Mouse (Mus musculus) hindbrain, embryonic 14.5 days (tissue): ENCODE data around the gene Gm20431. TPM values are rescaled to one million over a fixed set of nuclear protein-coding genes. Genes with fewer than 3 reads are reported as not detected.

Experiments
- ATAC-seq: fragments of 200-750 bp; cut with Nextera tagmentation; 2 replicates; pipeline ENCODE4 v1.8.0; 2017; ENCODE audit warnings: moderate number of reproducible peaks, mild to moderate bottlenecking, moderate TSS enrichment, moderate library complexity; ENCODE audit not compliant: low FRiP score
- DNase-seq: peaks from one replicate; pipeline ENCODE4 v3.0.0-alpha.2; 2015; ENCODE audit warnings: low spot score
- H3K27ac ChIP-seq: fragments of 300-500 bp; sonication (generic); 2 replicates; pipeline ENCODE4 v1.5.1; 2014; ENCODE audit warnings: mild to moderate bottlenecking, moderate library complexity
- H3K27me3 ChIP-seq: fragments of 300-500 bp; sonication (generic); 2 replicates; pipeline ENCODE4 v1.6.1; 2014; ENCODE audit warnings: mild to moderate bottlenecking, low read length, mixed read lengths; ENCODE audit not compliant: control insufficient read depth, insufficient read depth
- H3K36me3 ChIP-seq: fragments of 300-500 bp; sonication (generic); replicated peaks from 2 replicates; pipeline ENCODE4 v1.6.1; 2014; ENCODE audit not compliant: control insufficient read depth, insufficient read depth
- H3K4me1 ChIP-seq: fragments of 300-500 bp; sonication (generic); replicated peaks from 2 replicates; pipeline ENCODE4 v1.6.1; 2014; ENCODE audit warnings: antibody characterized with exemption, low read length, mixed read lengths; ENCODE audit not compliant: control insufficient read depth, insufficient read depth
- H3K4me2 ChIP-seq: fragments of 300-500 bp; sonication (generic); replicated peaks from 2 replicates; pipeline ENCODE4 v1.6.1; 2014; ENCODE audit warnings: mild to moderate bottlenecking, moderate library complexity
- H3K4me3 ChIP-seq: fragments of 300-500 bp; sonication (generic); replicated peaks from 2 replicates; pipeline ENCODE4 v1.5.1; 2014; ENCODE audit warnings: mild to moderate bottlenecking, low read length
- H3K9ac ChIP-seq: fragments of 300-500 bp; sonication (generic); 2 replicates; pipeline ENCODE4 v1.6.1; 2014
- H3K9me3 ChIP-seq: fragments of 300-500 bp; sonication (generic); 2 replicates; pipeline ENCODE4 v1.6.1; 2016; ENCODE audit warnings: low read length; ENCODE audit not compliant: control insufficient read depth
- WGBS: fragments of 180-500 bp; shearing (Covaris S2); extraction: QIAGEN DNeasy Blood & Tissue Kit; methylation state at CpG from one replicate; pipeline ENCODE4 v1.1.7; 2014; 5-methylcytosine and 5-hydroxymethylcytosine counted together
- polyA plus RNA-seq: library from polyadenylated mRNA; unstranded; fragments of >200 nt; fragmentation: Nextera tagmentation; extraction: Ambion mirVana; gene quantifications from 2 replicates; pipeline ENCODE4 v1.2.1, GENCODE M21; 2014

Gene Gm20431
- polyA plus RNA-seq, 1 experiment from 2014 or later = 19.8 TPM

DNA sequence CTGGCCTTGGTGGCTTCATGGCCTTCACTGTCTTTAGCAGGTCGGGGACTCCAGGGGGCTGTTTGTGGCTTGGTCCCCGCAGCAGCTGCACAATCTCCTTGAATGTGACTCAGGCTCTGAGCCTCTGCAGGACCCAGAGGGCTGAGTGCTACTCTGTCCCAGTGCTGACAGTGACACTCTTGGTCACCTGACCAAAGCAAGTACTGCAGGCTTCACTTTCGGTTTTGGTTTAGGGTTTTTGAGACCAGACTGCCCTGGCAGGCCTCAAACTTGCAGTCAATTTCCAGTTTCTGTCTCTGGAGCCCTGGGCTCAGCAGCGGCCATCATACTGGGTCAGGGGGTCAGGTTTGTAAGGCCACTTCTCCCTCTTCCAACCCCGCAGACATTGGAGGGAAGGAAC, 36.6 kb upstream of the Gm20431 start:
- WGBS = 68% methylated on average over 5 of the region's 5 CpGs
- Histone ChIP-seq H3K27me3 (no peaks in the 10 kb centered on the region), H3K4me2 (no peak overlapping the region), H3K4me1 (no peaks in the 10 kb centered on the region), H3K27ac (no peak overlapping the region), H3K36me3 (no peaks in the 10 kb centered on the region), H3K4me3 (no peak overlapping the region), H3K9ac (no peak overlapping the region), H3K9me3 (no peaks in the 10 kb centered on the region)
- ATAC-seq (no peak), DNase-seq (no peak)

DNA sequence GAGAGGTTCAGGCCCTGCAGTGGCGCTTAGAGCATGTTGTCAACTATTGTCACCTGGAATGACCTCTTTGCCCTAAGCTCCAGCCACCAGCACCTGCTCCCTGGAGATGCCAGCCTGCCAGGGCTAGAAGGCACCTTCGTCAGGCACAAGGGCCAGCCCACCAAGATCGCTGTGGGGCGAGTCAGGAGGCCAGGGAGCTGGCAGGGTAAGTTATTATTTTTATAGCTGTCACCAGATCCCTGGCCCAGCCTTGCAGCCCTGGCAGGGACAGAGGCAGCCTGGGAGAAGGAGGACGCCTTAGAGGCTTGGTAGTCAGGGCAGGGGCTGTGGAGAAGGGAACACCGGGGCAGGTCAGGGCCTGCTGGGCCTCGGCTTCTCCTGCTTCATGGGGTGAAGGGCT, 34.8 kb upstream of the Gm20431 start:
- H3K4me1 ChIP-seq = no peaks in the 10 kb centered on the region
- no peak overlapping the region for H3K4me2 ChIP-seq
- H3K36me3 ChIP-seq = no peaks in the 10 kb centered on the region
- ATAC-seq (no peak), DNase-seq (no peak)
- WGBS = 88% methylated on average over 7 of the region's 7 CpGs
- no peak overlapping the region for H3K27ac ChIP-seq
- no peak overlapping the region for H3K4me3 ChIP-seq
- H3K27me3 ChIP-seq = peaks cover 11% of the 10 kb centered on the region
- no peak overlapping the region for H3K9ac ChIP-seq
- H3K9me3 ChIP-seq = no peaks in the 10 kb centered on the region

DNA sequence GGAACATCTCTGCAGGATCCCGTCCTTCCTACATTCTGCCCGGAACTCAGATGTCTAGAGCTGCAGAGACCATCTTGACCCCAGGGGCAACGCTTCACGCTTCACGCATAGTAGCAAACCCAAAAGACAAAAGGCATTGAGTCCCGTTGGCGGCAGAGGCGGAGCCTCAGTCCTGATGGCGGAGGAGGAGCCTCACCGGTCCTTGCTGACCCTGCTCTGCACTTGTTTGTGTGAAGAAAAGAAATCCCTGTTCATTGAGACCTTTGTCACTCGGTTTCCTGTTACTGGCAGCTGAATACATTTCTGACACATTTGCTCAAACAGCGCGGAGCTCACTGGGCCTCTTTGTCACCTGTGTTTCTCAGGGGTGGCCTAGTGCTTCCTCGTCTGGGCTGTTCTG, 34.2 kb upstream of the Gm20431 start:
- Histone ChIP-seq H3K27me3 (peaks cover 18% of the 10 kb centered on the region), H3K27ac (no peak overlapping the region), H3K9ac (no peak overlapping the region), H3K4me1 (no peaks in the 10 kb centered on the region), H3K4me2 (no peak overlapping the region), H3K36me3 (no peaks in the 10 kb centered on the region), H3K9me3 (no peaks in the 10 kb centered on the region), H3K4me3 (no peak overlapping the region)
- ATAC-seq (no peak), DNase-seq (no peak)
- WGBS = 59% methylated on average over 14 of the region's 14 CpGs

- peaks cover 23% of the 10 kb centered on the region for H3K27me3 ChIP-seq
- H3K36me3 ChIP-seq = no peaks in the 10 kb centered on the region
- no peak overlapping the region for H3K4me2 ChIP-seq
- H3K9ac ChIP-seq = no peak overlapping the region
- no peak overlapping the region for H3K27ac ChIP-seq
- no peaks in the 10 kb centered on the region for H3K4me1 ChIP-seq
- H3K9me3 ChIP-seq = no peaks in the 10 kb centered on the region
- ATAC-seq (no peak), DNase-seq (no peak)
- H3K4me3 ChIP-seq = no peak overlapping the region
- 95% methylated on average over 7 of the region's 7 CpGs for WGBS
Measured at GRCm38 (mm10) chr2:167694963-167695362, 33.7 kb upstream of the Gm20431 start.

DNA sequence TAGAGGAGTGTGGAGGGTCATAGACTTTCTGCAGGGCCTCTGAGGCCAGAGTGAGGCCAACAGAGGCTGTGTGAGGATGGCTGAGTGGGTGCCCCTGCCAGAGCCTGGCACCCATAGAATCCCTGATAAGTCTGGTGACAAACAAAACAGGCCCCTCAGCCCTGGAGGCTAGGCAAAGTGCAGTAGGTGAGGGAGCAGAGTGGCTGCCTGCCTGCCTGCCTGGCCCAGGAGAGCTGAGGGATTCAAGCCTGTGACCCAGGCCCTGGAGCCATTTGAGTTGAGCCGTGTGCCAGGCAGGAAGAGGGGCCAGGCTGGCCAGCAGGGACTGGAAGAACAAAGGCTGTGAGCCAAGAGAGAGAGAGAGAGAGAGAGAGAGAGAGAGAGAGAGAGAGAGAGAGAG, 32.9 kb upstream of the Gm20431 start:
- Histone ChIP-seq H3K4me3 (no peak overlapping the region), H3K4me2 (no peak overlapping the region), H3K27ac (no peak overlapping the region), H3K36me3 (no peaks in the 10 kb centered on the region), H3K9ac (no peak overlapping the region), H3K4me1 (no peaks in the 10 kb centered on the region; the same call in 1 of the 2 replicates), H3K27me3 (peaks cover 30% of the 10 kb centered on the region), H3K9me3 (no peaks in the 10 kb centered on the region)
- no peak for DNase-seq
- ATAC-seq = no peak
- 90% methylated on average over 1 of the region's 1 CpGs for whole genome bisulfite sequencing

DNA sequence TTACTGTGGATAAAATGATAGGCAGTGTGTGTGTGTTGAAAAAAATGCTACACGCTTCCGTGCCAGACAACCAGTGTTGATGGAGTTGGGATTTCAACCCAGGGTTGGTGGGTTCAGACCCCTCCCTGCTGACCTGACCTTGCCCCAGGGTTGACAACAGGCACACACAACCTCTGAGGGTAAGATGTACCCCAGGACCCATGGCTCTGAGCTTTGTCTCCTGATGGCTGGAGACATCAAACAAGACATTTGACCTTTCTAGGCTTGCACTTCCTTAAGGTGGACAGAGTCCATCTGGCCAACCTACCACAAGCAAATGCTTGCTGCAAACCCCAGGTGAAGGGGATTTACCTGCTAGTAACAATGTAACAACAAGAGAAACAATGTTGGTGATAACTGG, 32.2 kb upstream of the Gm20431 start:
- Histone ChIP-seq H3K4me2 (no peak overlapping the region), H3K9ac (no peak overlapping the region), H3K27ac (no peak overlapping the region), H3K27me3 (peaks cover 36% of the 10 kb centered on the region), H3K9me3 (no peaks in the 10 kb centered on the region), H3K4me1 (no peaks in the 10 kb centered on the region; the same call in 1 of the 2 replicates), H3K4me3 (no peak overlapping the region), H3K36me3 (no peaks in the 10 kb centered on the region)
- ATAC-seq = no peak
- no peak for DNase-seq
- WGBS = 93% methylated on average over 2 of the region's 2 CpGs

- ATAC-seq (no peak), DNase-seq (no peak)
- H3K4me2 ChIP-seq = no peak overlapping the region
- H3K27me3 ChIP-seq = peaks cover 42% of the 10 kb centered on the region
- no peak overlapping the region for H3K9ac ChIP-seq
- peaks cover 3% of the 10 kb centered on the region; the same call in 1 of the 2 replicates for H3K4me1 ChIP-seq
- no peaks in the 10 kb centered on the region for H3K36me3 ChIP-seq
- 78% methylated on average over 3 of the region's 3 CpGs for WGBS
- H3K27ac ChIP-seq = no peak overlapping the region
- H3K4me3 ChIP-seq = no peak overlapping the region
- no peaks in the 10 kb centered on the region for H3K9me3 ChIP-seq
Measured at GRCm38 (mm10) chr2:167692831-167693230, 31.5 kb upstream of the Gm20431 start.

DNA sequence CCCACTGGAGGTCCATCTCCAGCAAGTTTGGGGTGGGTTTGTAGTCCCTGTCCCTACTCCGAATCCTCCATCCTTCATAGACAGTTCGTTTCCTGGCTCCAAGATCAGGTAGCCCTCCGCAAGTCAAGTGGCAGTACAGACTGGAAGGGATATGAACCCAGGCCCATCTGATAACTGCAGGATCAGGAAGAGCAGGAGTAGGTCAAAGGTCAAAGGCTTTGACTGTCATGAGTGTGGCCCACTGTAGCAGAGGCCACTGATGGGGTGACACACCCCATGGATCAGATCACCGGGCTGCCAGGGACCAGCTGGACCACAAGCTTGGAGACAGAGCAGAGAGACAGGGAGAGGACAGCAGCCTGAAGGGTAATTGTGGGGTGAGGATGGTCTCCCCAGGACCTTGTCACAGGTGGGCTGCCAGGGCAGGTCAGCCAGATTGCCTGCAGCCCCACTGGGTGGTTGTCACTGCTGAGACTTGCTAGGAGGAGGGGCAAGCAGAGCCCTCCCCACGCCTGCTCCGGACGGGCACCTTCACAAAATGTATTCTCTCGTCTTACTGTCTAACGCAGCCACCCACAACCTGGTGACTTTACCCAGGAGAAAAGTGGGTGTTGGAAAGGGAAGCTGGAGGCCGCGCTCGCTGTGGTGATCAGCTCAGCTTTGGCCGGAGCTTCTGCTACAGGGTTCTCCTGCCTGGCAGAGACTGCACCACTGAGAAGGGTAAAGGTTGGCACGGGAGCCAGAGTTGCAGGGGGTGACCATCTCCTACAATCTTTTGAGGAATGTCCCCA, 30.8 kb upstream of the Gm20431 start:
- Histone ChIP-seq H3K9ac (no peak overlapping the region), H3K4me2 (no peak overlapping the region)
- 93% methylated on average over 14 of the region's 14 CpGs for WGBS

GRCm38 (mm10) chr2:167691410-167691809, 30.1 kb upstream of the Gm20431 start:
- Histone ChIP-seq H3K9me3 (no peaks in the 10 kb centered on the region), H3K4me2 (no peak overlapping the region), H3K27ac (no peak overlapping the region), H3K4me3 (no peak overlapping the region), H3K27me3 (peaks cover 55% of the 10 kb centered on the region), H3K4me1 (peaks cover 3% of the 10 kb centered on the region; the same call in 1 of the 2 replicates), H3K9ac (no peak overlapping the region), H3K36me3 (no peaks in the 10 kb centered on the region)
- DNase-seq = no peak
- ATAC-seq = no peak
- 89% methylated on average over 6 of the region's 6 CpGs for WGBS

More for the DNA sequence above, 30.8 kb upstream of the Gm20431 start:
- ATAC-seq = no peak
- Histone ChIP-seq H3K4me3 (no peak overlapping the region), H3K27ac (no peak overlapping the region), H3K9me3 (no peaks in the 10 kb centered on the region), H3K4me1 (peaks cover 3% of the 10 kb centered on the region; the same call in 1 of the 2 replicates), H3K27me3 (peaks cover 50% of the 10 kb centered on the region), H3K36me3 (no peaks in the 10 kb centered on the region)
- DNase-seq = no peak
